Mouse (Mus musculus): ENCODE data around the gene Ccdc69. TPM values are rescaled to one million over a fixed set of nuclear protein-coding genes. Genes with fewer than 3 reads are reported as not detected.

Ccdc69 gene
- polyA plus RNA-seq, 1 experiment from 2014 or later = 18.8 TPM

- no peak for ATAC-seq (ENCODE audit: extremely low read depth, insufficient number of reproducible peaks, low FRiP score, low TSS enrichment)
- WGBS = 83% methylated on average over 7 of the region's 7 CpGs
- no peak overlapping the region for H3K9ac ChIP-seq
- H3K9me3 ChIP-seq = no peaks in the 10 kb centered on the region
- H3K27ac ChIP-seq (replicated peaks) = no peak overlapping the region
- H3K4me3 ChIP-seq = no peak overlapping the region
- H3K27me3 ChIP-seq (replicated peaks) = no peaks in the 10 kb centered on the region
- H3K4me1 ChIP-seq = peaks cover 30% of the 10 kb centered on the region
- H3K4me2 ChIP-seq = no peak overlapping the region
- H3K36me3 ChIP-seq = peaks cover 24% of the 10 kb centered on the region; the same call in 1 of the 2 replicates
These were observed 31.8 kb upstream of the Ccdc69 start for GRCm38 (mm10) chr11:55109521-55110300.

GRCm38 (mm10) chr11:55106636-55107035 is 28.7 kb upstream of the Ccdc69 start:
- Histone ChIP-seq H3K36me3 (peaks cover 34% of the 10 kb centered on the region), H3K9me3 (no peaks in the 10 kb centered on the region), H3K4me3 (no peak overlapping the region), H3K27ac (replicated peaks) (no peak overlapping the region), H3K4me2 (no peak overlapping the region), H3K4me1 (peaks cover 12% of the 10 kb centered on the region), H3K9ac (no peak overlapping the region), H3K27me3 (replicated peaks) (no peaks in the 10 kb centered on the region)
- ATAC-seq (ENCODE audit: extremely low read depth, insufficient number of reproducible peaks, low FRiP score, low TSS enrichment) = no peak
- WGBS = 83% methylated on average over 1 of the region's 1 CpGs

GRCm38 (mm10) chr11:55105389-55105788 is 27.5 kb upstream of the Ccdc69 start:
- no peak for ATAC-seq (ENCODE audit: extremely low read depth, insufficient number of reproducible peaks, low FRiP score, low TSS enrichment)
- H3K9me3 ChIP-seq = no peaks in the 10 kb centered on the region

GRCm38 (mm10) chr11:55103229-55103628 is 25.3 kb upstream of the Ccdc69 start:
- peaks cover 12% of the 10 kb centered on the region for H3K4me1 ChIP-seq
- no peak overlapping the region for H3K4me3 ChIP-seq
- H3K9me3 ChIP-seq = no peaks in the 10 kb centered on the region
- peaks cover 32% of the 10 kb centered on the region for H3K36me3 ChIP-seq
- H3K9ac ChIP-seq = no peak overlapping the region
- no peak overlapping the region for H3K4me2 ChIP-seq
- 73% methylated on average over 3 of the region's 3 CpGs for WGBS
- H3K27ac ChIP-seq (replicated peaks) = no peak overlapping the region
- no peak for ATAC-seq (ENCODE audit: extremely low read depth, insufficient number of reproducible peaks, low FRiP score, low TSS enrichment)
- H3K27me3 ChIP-seq (replicated peaks) = no peaks in the 10 kb centered on the region

More at GRCm38 (mm10) chr11:55105389-55105788, 27.5 kb upstream of the Ccdc69 start:
- H3K27me3 ChIP-seq (replicated peaks) = no peaks in the 10 kb centered on the region
- H3K4me2 ChIP-seq = no peak overlapping the region
- 67% methylated on average over 4 of the region's 4 CpGs for WGBS
- peaks cover 38% of the 10 kb centered on the region for H3K36me3 ChIP-seq
- H3K4me3 ChIP-seq = no peak overlapping the region
- no peak overlapping the region for H3K27ac ChIP-seq (replicated peaks)
- no peak overlapping the region for H3K9ac ChIP-seq
- H3K4me1 ChIP-seq = peaks cover 6% of the 10 kb centered on the region

GRCm38 (mm10) chr11:55102015-55102414 is 24.1 kb upstream of the Ccdc69 start:
- H3K4me1 ChIP-seq = peaks cover 15% of the 10 kb centered on the region
- H3K4me2 ChIP-seq = no peak overlapping the region
- ATAC-seq (ENCODE audit: extremely low read depth, insufficient number of reproducible peaks, low FRiP score, low TSS enrichment) = no peak
- no peak overlapping the region for H3K4me3 ChIP-seq
- WGBS = 73% methylated on average over 3 of the region's 3 CpGs
- H3K9ac ChIP-seq = no peak overlapping the region
- H3K27ac ChIP-seq (replicated peaks) = no peak overlapping the region
- H3K27me3 ChIP-seq (replicated peaks) = no peaks in the 10 kb centered on the region
- H3K9me3 ChIP-seq = no peaks in the 10 kb centered on the region
- H3K36me3 ChIP-seq = peaks cover 25% of the 10 kb centered on the region

- no peaks in the 10 kb centered on the region for H3K27me3 ChIP-seq (replicated peaks)
- no peak for ATAC-seq (ENCODE audit: extremely low read depth, insufficient number of reproducible peaks, low FRiP score, low TSS enrichment)
- H3K27ac ChIP-seq (replicated peaks) = no peak overlapping the region
- H3K4me1 ChIP-seq = peaks cover 21% of the 10 kb centered on the region
- H3K9ac ChIP-seq = no peak overlapping the region
- H3K4me3 ChIP-seq = no peak overlapping the region
- WGBS = 57% methylated on average over 4 of the region's 4 CpGs
- H3K36me3 ChIP-seq = peaks cover 14% of the 10 kb centered on the region; the same call in 1 of the 2 replicates
- H3K9me3 ChIP-seq = no peaks in the 10 kb centered on the region
- H3K4me2 ChIP-seq = no peak overlapping the region
These were observed 21.9 kb upstream of the Ccdc69 start for GRCm38 (mm10) chr11:55099868-55100267.

GRCm38 (mm10) chr11:55099019-55099771 is 21.3 kb upstream of the Ccdc69 start:
- Histone ChIP-seq H3K9ac (no peak overlapping the region), H3K4me1 (peaks cover 21% of the 10 kb centered on the region), H3K9me3 (no peaks in the 10 kb centered on the region), H3K27ac (replicated peaks) (no peak overlapping the region), H3K4me2 (peak overlapping the region; percentile 80), H3K36me3 (peaks cover 12% of the 10 kb centered on the region; the same call in 1 of the 2 replicates), H3K4me3 (no peak overlapping the region), H3K27me3 (replicated peaks) (no peaks in the 10 kb centered on the region)
- no peak for ATAC-seq (ENCODE audit: extremely low read depth, insufficient number of reproducible peaks, low FRiP score, low TSS enrichment)
- 86% methylated on average over 8 of the region's 8 CpGs for WGBS

GRCm38 (mm10) chr11:55098189-55098915 is 20.4 kb upstream of the Ccdc69 start:
- H3K27ac ChIP-seq (replicated peaks) = peak overlapping the region; percentile 81
- no peak for ATAC-seq (ENCODE audit: extremely low read depth, insufficient number of reproducible peaks, low FRiP score, low TSS enrichment)

GRCm38 (mm10) chr11:55097463-55098188 is 19.7 kb upstream of the Ccdc69 start, which contains the start of gene Gm2a:
TSS of gene Gm2a (plus strand) at chr11:55098115.
- WGBS = 2% methylated on average over 44 of the region's 45 CpGs
- Histone ChIP-seq H3K36me3 (0 out of 2 replicates have a peak, but pooled peaks cover 4% of the 10 kb centered on the region), H3K27ac (replicated peaks) (peak within 1 kb of the TSS; percentile 89), H3K9me3 (no peaks in the 10 kb centered on the region), H3K4me1 (peaks cover 21% of the 10 kb centered on the region), H3K27me3 (replicated peaks) (no peaks in the 10 kb centered on the region), H3K4me3 (peak within 1 kb of the TSS; percentile 66), H3K4me2 (peak within 1 kb of the TSS; percentile 80), H3K9ac (peak within 1 kb of the TSS; percentile 85)
- peak; percentile 90 for ATAC-seq (ENCODE audit: extremely low read depth, insufficient number of reproducible peaks, low FRiP score, low TSS enrichment)

More at GRCm38 (mm10) chr11:55098189-55098915, 20.4 kb upstream of the Ccdc69 start:
- Histone ChIP-seq H3K4me2 (peak overlapping the region; percentile 80), H3K36me3 (0 out of 2 replicates have a peak, but pooled peaks cover 4% of the 10 kb centered on the region), H3K9me3 (no peaks in the 10 kb centered on the region), H3K9ac (peak overlapping the region; percentile 85), H3K27me3 (replicated peaks) (no peaks in the 10 kb centered on the region), H3K4me1 (peaks cover 21% of the 10 kb centered on the region), H3K4me3 (peak overlapping the region; percentile 66)
- WGBS = 14% methylated on average over 24 of the region's 24 CpGs

GRCm38 (mm10) chr11:55096731-55097462 is 19.0 kb upstream of the Ccdc69 start:
- Histone ChIP-seq H3K36me3 (0 out of 2 replicates have a peak, but pooled peaks cover 4% of the 10 kb centered on the region), H3K9me3 (no peaks in the 10 kb centered on the region), H3K27me3 (replicated peaks) (no peaks in the 10 kb centered on the region), H3K9ac (peak overlapping the region; percentile 78), H3K27ac (replicated peaks) (peak overlapping the region; percentile 89), H3K4me1 (peaks cover 21% of the 10 kb centered on the region), H3K4me2 (peak overlapping the region; percentile 80), H3K4me3 (peak overlapping the region; percentile 66)
- WGBS = 30% methylated on average over 11 of the region's 11 CpGs
- no peak for ATAC-seq (ENCODE audit: extremely low read depth, insufficient number of reproducible peaks, low FRiP score, low TSS enrichment)
